Mouse (Mus musculus) ovary, postnatal 36 days (tissue): ENCODE measurements around the gene Dhx57.

Experiments
- DNase-seq: peaks from one replicate; pipeline ENCODE4 v3.0.0; 2022; ENCODE audit warnings: low spot score, mixed read lengths

Gene Dhx57

DNA sequence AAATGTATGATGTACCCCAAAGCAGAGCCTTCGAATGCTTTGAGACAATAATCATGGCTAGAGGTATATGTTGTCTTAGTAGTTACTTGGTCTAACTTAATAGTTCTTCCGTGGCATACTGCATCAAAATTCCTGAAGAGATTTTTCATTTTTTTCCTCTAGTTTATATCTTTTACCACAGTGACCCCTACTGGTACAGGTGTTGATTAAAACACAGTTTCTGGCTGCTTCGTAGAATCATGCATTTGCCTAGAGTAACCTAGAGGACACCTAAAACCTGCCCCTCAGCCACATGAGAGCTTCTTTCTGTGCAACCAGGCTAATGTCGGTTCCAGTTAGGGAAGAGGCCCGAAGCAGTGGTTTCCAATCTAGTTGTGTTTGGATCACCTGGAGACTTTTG, 97.2 kb downstream of the Dhx57 start:
- no peak for DNase-seq
